Mouse (Mus musculus): ENCODE measurements around the gene Rxra.

GRCm38 (mm10) chr2:27775625-27776024 is 99.4 kb downstream of the Rxra start:
- TF ChIP-seq GATA1 (IDR thresholded peaks at IDR 0.05; ENCODE audit: borderline replicate concordance, low read length) = no peak
- TF ChIP-seq FLI1 (IDR thresholded peaks at IDR 0.05; ENCODE audit: low read length) = no peak

All from megakaryocyte, embryonic 14.5 days (primary cell).